Mouse (Mus musculus) forebrain, postnatal 0 days (tissue): Measurements from ENCODE around the gene Mtx1. TPM values are rescaled to one million over a fixed set of nuclear protein-coding genes. Genes with fewer than 3 reads are reported as not detected.
A peak's percentile ranks its signal among the peaks of the same experiment; 100 is the strongest.

ENCODE experiments used
- ATAC-seq: fragments of 200-750 bp; cut with Nextera tagmentation; 2 replicates; pipeline ENCODE4 v1.8.0; 2017; ENCODE audit warnings: mild to moderate bottlenecking, moderate library complexity
- DNase-seq: peaks from one replicate; pipeline ENCODE4 v3.0.0-alpha.2; 2015
- H3K27ac ChIP-seq: fragments of 300-500 bp; sonication (generic); 2 replicates; pipeline ENCODE4 v1.5.1; 2014; ENCODE audit warnings: low read depth, mild to moderate bottlenecking, antibody characterized with exemption, low read length, moderate library complexity, mixed read lengths
- H3K27me3 ChIP-seq: fragments of 300-500 bp; sonication (generic); 2 replicates; pipeline ENCODE4 v1.6.1; 2014; ENCODE audit warnings: mild to moderate bottlenecking, low read length, mixed read lengths; ENCODE audit not compliant: insufficient read depth
- H3K36me3 ChIP-seq: fragments of 300-500 bp; sonication (generic); 2 replicates; pipeline ENCODE4 v1.6.1; 2014; ENCODE audit warnings: mild to moderate bottlenecking, moderate library complexity; ENCODE audit not compliant: insufficient read depth
- H3K4me1 ChIP-seq: fragments of 300-500 bp; sonication (generic); 2 replicates; pipeline ENCODE4 v1.6.1; 2014; ENCODE audit warnings: antibody characterized with exemption; ENCODE audit not compliant: insufficient read depth
- H3K4me2 ChIP-seq: fragments of 300-500 bp; sonication (generic); 2 replicates; pipeline ENCODE4 v1.6.1; 2014; ENCODE audit warnings: low read depth, mild to moderate bottlenecking, moderate library complexity
- H3K4me3 ChIP-seq: fragments of 300-500 bp; sonication (generic); 2 replicates; pipeline ENCODE4 v1.5.1; 2014; ENCODE audit warnings: low read depth, low read length, mixed read lengths
- H3K9ac ChIP-seq: fragments of 300-500 bp; sonication (generic); 2 replicates; pipeline ENCODE4 v1.6.1; 2014; ENCODE audit warnings: mild to moderate bottlenecking
- H3K9me3 ChIP-seq: fragments of 300-500 bp; sonication (generic); 2 replicates; pipeline ENCODE4 v1.6.1; 2016; ENCODE audit warnings: low read length
- CTCF ChIP-seq: sonication (generic); IDR thresholded peaks from 2 replicates; pipeline ENCODE4 v1.5.1; 2016; ENCODE audit warnings: antibody characterized with exemption, control low read depth, low read depth
- WGBS: fragments of 180-500 bp; shearing (Covaris S2); extraction: QIAGEN DNeasy Blood & Tissue Kit; methylation state at CpG from one replicate; pipeline ENCODE4 v1.1.7; 2014; 5-methylcytosine and 5-hydroxymethylcytosine counted together
- polyA plus RNA-seq: library from polyadenylated mRNA; unstranded; fragments of >200 nt; fragmentation: Nextera tagmentation; extraction: Ambion mirVana; gene quantifications from 2 replicates; pipeline ENCODE4 v1.2.1, GENCODE M21; 2015
- total RNA-seq: library from RNA; depleted of rRNA; stranded (reverse); fragments of >200 nt; gene quantifications from 2 replicates; pipeline ENCODE4 v1.2.3, GENCODE M21; 2014; rRNA removed

The Mtx1 gene
- total RNA-seq (142 and 167 TPM in 2 replicates), polyA plus RNA-seq (199 and 212 TPM in 2 replicates)

- Histone ChIP-seq H3K4me3 (peak within 1 kb of the TSS; percentile 45), H3K9me3 (no peaks in the 10 kb centered on the region), H3K27ac (peak within 1 kb of the TSS; percentile 80), H3K4me2 (peak within 1 kb of the TSS; percentile 91), H3K4me1 (peaks cover 28% of the 10 kb centered on the region), H3K36me3 (peaks cover 5% of the 10 kb centered on the region; the same call in 1 of the 2 replicates), H3K27me3 (no peaks in the 10 kb centered on the region), H3K9ac (peak within 1 kb of the TSS; percentile 53)
- DNase-seq, result no peak
- 3% methylated on average over 21 of the region's 21 CpGs for WGBS
- no peak for TF ChIP-seq CTCF
- ATAC-seq, result peak; percentile 3; the same call in 1 of the 2 replicates
Measured at GRCm38 (mm10) chr3:89226900-89227299, at the start of gene Mtx1. TSS of gene Mtx1 (minus strand) at chr3:89227088.

GRCm38 (mm10) chr3:89276061-89276460, 49.2 kb upstream of the Mtx1 start:
- H3K9me3 ChIP-seq, result no peaks in the 10 kb centered on the region
- TF ChIP-seq CTCF, result no peak
- H3K36me3 ChIP-seq, result no peaks in the 10 kb centered on the region
- no peak overlapping the region for H3K4me3 ChIP-seq
- 94% methylated on average over 13 of the region's 13 CpGs for WGBS
- no peaks in the 10 kb centered on the region for H3K27me3 ChIP-seq
- H3K9ac ChIP-seq, result no peak overlapping the region
- no peak for DNase-seq
- H3K27ac ChIP-seq, result no peak overlapping the region
- no peak for ATAC-seq
- 0 out of 2 replicates have a peak, but pooled peaks cover 8% of the 10 kb centered on the region for H3K4me1 ChIP-seq
- H3K4me2 ChIP-seq, result no peak overlapping the region

GRCm38 (mm10) chr3:89271760-89272159, 44.9 kb upstream of the Mtx1 start:
- no peaks in the 10 kb centered on the region for H3K27me3 ChIP-seq

GRCm38 (mm10) chr3:89270891-89271290, 44.0 kb upstream of the Mtx1 start:
- Histone ChIP-seq H3K4me3 (peak overlapping the region; percentile 56; the same call in 1 of the 2 replicates), H3K9me3 (no peaks in the 10 kb centered on the region), H3K4me1 (peaks cover 22% of the 10 kb centered on the region), H3K27ac (peak overlapping the region; percentile 74; the same call in 1 of the 2 replicates), H3K36me3 (no peaks in the 10 kb centered on the region), H3K4me2 (peak overlapping the region; percentile 86), H3K27me3 (no peaks in the 10 kb centered on the region), H3K9ac (peak overlapping the region; percentile 70; the same call in 1 of the 2 replicates)
- no peak for ATAC-seq
- WGBS, result 43% methylated on average over 6 of the region's 6 CpGs
- DNase-seq, result peak; percentile 33
- no peak for TF ChIP-seq CTCF

More at GRCm38 (mm10) chr3:89271760-89272159, 44.9 kb upstream of the Mtx1 start:
- Histone ChIP-seq H3K9ac (no peak overlapping the region), H3K4me1 (peaks cover 19% of the 10 kb centered on the region), H3K27ac (no peak overlapping the region), H3K4me2 (no peak overlapping the region), H3K36me3 (no peaks in the 10 kb centered on the region), H3K9me3 (no peaks in the 10 kb centered on the region), H3K4me3 (no peak overlapping the region)
- no peak for TF ChIP-seq CTCF
- ATAC-seq (no peak), DNase-seq (no peak)
- 54% methylated on average over 6 of the region's 6 CpGs for WGBS

- Histone ChIP-seq H3K9ac (peak within 1 kb of the TSS; percentile 70), H3K9me3 (no peaks in the 10 kb centered on the region), H3K27ac (peak within 1 kb of the TSS; percentile 74), H3K4me2 (peak within 1 kb of the TSS; percentile 86), H3K36me3 (no peaks in the 10 kb centered on the region), H3K27me3 (no peaks in the 10 kb centered on the region), H3K4me3 (peak within 1 kb of the TSS; percentile 56), H3K4me1 (peaks cover 25% of the 10 kb centered on the region)
- TF ChIP-seq CTCF, result peak; percentile 71
- WGBS, result 3% methylated on average over 39 of the region's 39 CpGs
- ATAC-seq (peak; percentile 80), DNase-seq (peak; percentile 87)
Measured at GRCm38 (mm10) chr3:89270051-89270755, 43.3 kb upstream of the Mtx1 start, which contains the start of gene Slc50a1. TSS of gene Slc50a1 (minus strand) at chr3:89270570.

- H3K4me2 ChIP-seq, result peak overlapping the region; percentile 86; the same call in 1 of the 2 replicates
- H3K4me3 ChIP-seq, result no peak overlapping the region
- H3K27me3 ChIP-seq, result no peaks in the 10 kb centered on the region
- H3K27ac ChIP-seq, result no peak overlapping the region
- ATAC-seq (no peak), DNase-seq (no peak)
- peaks cover 25% of the 10 kb centered on the region for H3K4me1 ChIP-seq
- no peaks in the 10 kb centered on the region for H3K9me3 ChIP-seq
- WGBS, result 54% methylated on average over 8 of the region's 8 CpGs
- TF ChIP-seq CTCF, result no peak
- H3K36me3 ChIP-seq, result no peaks in the 10 kb centered on the region
- H3K9ac ChIP-seq, result no peak overlapping the region
Measured at GRCm38 (mm10) chr3:89268916-89269315, 42.0 kb upstream of the Mtx1 start.

GRCm38 (mm10) chr3:89266439-89266893, 39.6 kb upstream of the Mtx1 start:
- peak overlapping the region; percentile 92 for H3K4me2 ChIP-seq
- no peaks in the 10 kb centered on the region for H3K9me3 ChIP-seq
- H3K36me3 ChIP-seq, result no peaks in the 10 kb centered on the region
- DNase-seq, result peak; percentile 89
- TF ChIP-seq CTCF, result no peak
- WGBS, result under 1% methylated on average over 20 of the region's 20 CpGs
- H3K27me3 ChIP-seq, result no peaks in the 10 kb centered on the region
- peak overlapping the region; percentile 62 for H3K4me3 ChIP-seq
- H3K4me1 ChIP-seq, result peaks cover 25% of the 10 kb centered on the region
- peak; percentile 93 for ATAC-seq
- peak overlapping the region; percentile 78 for H3K27ac ChIP-seq
- H3K9ac ChIP-seq, result peak overlapping the region; percentile 77
